Mouse (Mus musculus): ENCODE measurements at regions not wholly inside any gene's neighbourhood (a gene's known extent, or its start where the extent isn't known, plus 50 kb on each side); places are given as distances from the start of the nearest gene placed in this dataset.

GRCm38 (mm10) chr4:127855836-127856235, 114.9 kb downstream of the CK137956 start:
- TF ChIP-seq CTCF (conservative IDR thresholded peaks at IDR 0.05 in 1 of 2, IDR thresholded peaks at IDR 0.05 in 1 of 2; ENCODE audit: low read depth in 2 of 2, low read length in 2 of 2) (no peak), POLR2A (IDR thresholded peaks at IDR 0.05; ENCODE audit: low read depth, low read length) (no peak), MAFK (IDR thresholded peaks at IDR 0.05; ENCODE audit: insufficient replicate concordance, low read length) (no peak), CHD2 (IDR thresholded peaks at IDR 0.05; ENCODE audit: low read length) (no peak), MEF2A (IDR thresholded peaks at IDR 0.05; ENCODE audit: borderline replicate concordance, low read depth, low read length) (no peak)

Measured in CH12.LX (cell line).